Mouse (Mus musculus) Muller cell, postnatal 12 days (primary cell): ENCODE data around the gene Defb47.
A peak's percentile ranks its signal among the peaks of the same experiment; 100 is the strongest.

Experiments
- DNase-seq: peaks from one replicate; pipeline ENCODE4 v3.0.0-alpha.2; 2015; ENCODE audit errors: inconsistent ontology term

The Defb47 gene

GRCm38 (mm10) chr14:62997777-62998176 lies at the start of gene Defb47:
TSS of gene Defb47 (plus strand) at chr14:62998077.
- DNase-seq = no peak

- no peak for DNase-seq
Measured at GRCm38 (mm10) chr14:62956091-62956490, 41.8 kb upstream of the Defb47 start.

- DNase-seq = no peak
Measured at GRCm38 (mm10) chr14:62963632-62964031, 34.2 kb upstream of the Defb47 start.

DNA sequence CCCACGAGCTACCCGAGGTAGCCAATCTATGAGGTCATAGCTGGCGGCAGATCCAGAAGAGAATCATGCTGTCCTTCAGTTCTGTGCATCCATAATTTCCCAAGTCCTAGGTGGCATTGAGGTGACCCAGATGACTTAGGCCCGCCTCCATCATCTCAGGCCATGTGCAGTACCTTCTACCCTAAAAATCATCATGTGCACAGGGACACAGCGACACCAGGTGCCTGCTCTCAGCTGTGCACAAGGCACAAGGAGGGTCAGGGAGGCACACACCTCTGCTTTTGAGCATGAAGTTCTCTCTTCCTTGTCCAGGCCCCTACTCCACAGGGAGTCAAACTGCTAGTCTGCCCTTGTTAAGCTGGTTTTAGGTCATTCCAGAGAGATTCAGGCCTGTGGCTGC lies 32.5 kb upstream of the Defb47 start:
- no peak for DNase-seq

- DNase-seq = peak; percentile 37
Measured at GRCm38 (mm10) chr14:62965811-62966520, 31.9 kb upstream of the Defb47 start.

DNA sequence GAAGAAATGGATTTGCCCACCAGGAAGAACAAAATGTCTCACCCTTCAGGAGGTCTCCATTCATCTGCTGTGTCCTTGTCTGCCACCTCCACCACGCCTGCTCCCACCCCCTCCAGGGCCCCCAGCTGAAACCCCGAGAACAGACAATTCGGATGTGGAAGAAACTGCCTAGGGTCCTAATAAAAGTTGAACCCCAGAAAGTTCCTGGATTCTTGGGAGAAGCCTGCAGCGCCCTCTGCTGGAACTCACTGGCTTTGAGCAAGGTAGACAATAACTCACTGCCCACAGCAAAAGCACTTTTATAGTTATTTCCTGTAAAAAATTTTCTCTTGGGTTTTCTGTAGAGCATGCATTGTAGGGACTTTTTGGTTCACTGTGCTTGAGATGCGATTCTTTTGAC lies 22.8 kb upstream of the Defb47 start:
- DNase-seq = peak; percentile 37

GRCm38 (mm10) chr14:62979815-62980214 lies 18.1 kb upstream of the Defb47 start:
- DNase-seq = no peak

- DNase-seq = no peak
Measured at GRCm38 (mm10) chr14:62984410-62984809, 13.5 kb upstream of the Defb47 start, which contains the start of gene Defb48. TSS of gene Defb48 (minus strand) at chr14:62984510.

DNA sequence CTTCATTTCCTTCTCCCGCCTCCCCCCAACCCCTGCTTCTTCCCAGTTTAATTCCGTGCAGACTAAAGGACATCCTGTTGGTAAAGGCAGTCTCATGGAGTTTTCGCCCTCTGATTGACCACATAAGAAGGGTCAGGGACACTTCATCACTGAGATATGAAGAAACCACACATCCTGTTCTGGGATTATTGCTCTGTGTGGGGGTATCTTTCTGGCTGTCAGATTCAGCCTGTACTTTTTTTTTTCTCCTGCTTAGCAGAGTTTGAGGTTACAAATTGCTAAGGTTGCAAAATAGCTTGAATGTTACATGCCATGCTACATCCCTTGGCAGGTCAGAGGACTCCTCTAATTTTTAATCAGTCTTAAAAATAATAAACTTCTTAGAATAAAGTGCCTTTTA lies 6.6 kb upstream of the Defb47 start:
- DNase-seq = peak; percentile 17

DNA sequence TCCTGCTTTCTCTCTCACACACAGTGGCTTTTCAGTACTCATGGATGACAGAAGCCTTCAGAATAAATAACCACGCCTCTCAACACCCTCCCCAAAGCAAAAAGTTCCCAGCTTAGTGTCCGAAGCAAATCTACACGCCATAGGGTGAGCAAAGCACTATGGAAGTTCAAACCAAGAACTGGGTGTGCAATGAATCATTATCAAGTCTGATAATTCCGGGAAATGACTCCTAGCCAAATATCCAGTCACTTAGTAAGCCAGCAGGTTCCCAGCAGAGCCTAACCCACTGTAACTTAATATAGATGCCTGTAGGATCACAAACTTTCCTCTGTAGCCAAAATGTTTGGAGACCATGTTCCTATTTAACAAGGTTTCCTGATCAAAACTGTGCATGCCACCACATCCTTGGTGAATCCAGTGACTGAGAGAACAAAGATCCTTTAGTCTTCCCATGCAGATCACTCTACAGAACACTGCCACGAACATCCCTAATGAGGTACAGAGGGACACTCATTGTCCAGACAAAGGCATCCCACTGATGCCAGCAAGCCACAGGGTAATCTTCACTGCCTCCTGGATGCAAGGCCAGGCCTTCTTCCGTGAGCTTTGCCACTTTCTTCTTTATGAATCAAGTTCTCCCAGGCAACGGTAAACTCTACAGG lies 5.9 kb upstream of the Defb47 start:
- DNase-seq = peak; percentile 72

DNA sequence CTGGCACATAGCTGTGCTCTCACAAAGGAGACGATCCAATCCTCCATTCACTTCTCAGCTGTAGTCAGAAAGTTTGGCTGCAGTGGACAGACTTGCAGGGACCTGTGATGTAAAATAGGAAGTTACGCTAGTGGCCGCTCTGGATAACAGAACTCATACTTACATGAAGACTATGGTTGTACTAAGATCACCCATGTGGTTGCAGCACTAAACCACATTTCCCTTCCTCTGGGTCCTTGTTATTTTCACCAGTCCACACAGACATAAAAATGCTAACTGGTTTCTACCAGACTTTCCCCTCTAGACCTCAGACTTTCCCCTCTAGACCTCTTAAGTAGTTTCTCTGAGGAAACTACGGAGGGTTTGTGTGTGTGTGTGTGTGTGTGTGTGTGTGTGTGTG lies 1.1 kb downstream of the Defb47 start:
- DNase-seq = no peak

DNA sequence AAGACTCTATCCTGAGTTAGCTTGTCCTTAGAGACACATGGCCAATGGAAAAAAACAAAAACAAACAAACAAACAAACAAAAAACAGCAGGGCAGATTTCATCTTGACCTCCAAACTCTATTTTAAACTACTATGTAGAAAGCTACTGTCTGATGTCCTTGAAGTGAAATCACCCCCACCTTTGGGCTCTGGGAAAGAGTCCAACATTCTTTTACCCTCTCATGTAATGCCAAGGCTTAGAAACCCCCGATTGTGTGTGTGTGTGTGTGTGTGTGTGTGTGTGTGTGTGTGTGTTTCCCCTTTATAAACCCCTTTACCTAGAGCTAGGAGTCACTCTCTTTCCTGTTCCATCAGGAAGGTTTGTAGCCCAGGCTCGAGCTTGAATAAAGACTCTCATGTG lies 4.7 kb downstream of the Defb47 start:
- DNase-seq = no peak

- no peak for DNase-seq
Measured at GRCm38 (mm10) chr14:63011471-63011870, 13.6 kb downstream of the Defb47 start, which contains the start of gene Defb43. TSS of gene Defb43 (plus strand) at chr14:63011771.

GRCm38 (mm10) chr14:63013082-63013481 lies 15.2 kb downstream of the Defb47 start:
- DNase-seq = no peak

DNA sequence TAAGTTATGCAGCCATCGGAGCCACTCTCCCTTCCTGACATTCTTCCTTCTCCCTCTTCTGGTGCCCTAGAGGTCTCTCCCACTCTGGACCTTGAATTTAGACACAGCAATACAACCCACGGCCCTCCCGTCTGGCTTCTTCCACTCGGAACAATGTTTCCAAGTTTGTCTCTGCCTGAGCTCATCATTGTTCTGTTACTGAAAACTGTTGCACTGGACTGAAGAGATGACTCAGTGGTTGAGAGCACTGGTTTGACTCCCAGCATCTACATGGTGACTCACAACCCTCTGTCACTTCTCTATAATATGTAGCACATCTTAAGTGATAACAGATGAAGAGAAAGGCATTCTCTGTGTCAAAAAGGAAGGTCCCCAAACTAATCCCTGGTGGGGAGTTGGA lies 16.8 kb downstream of the Defb47 start:
- DNase-seq = peak; percentile 60

GRCm38 (mm10) chr14:63020524-63021156 lies 22.8 kb downstream of the Defb47 start:
- DNase-seq = peak; percentile 64

GRCm38 (mm10) chr14:63046691-63047090 lies 48.8 kb downstream of the Defb47 start, which contains the start of gene Defb42:
TSS of gene Defb42 (plus strand) at chr14:63046991.
- DNase-seq = no peak

GRCm38 (mm10) chr14:63049910-63050370 lies 52.1 kb downstream of the Defb47 start, which contains the start of gene Defb30:
TSS of gene Defb30 (minus strand) at chr14:63049960.
- DNase-seq = no peak
